Mouse (Mus musculus): ENCODE measurements at regions not wholly inside any gene's neighbourhood (a gene's known extent, or its start where the extent isn't known, plus 50 kb on each side); places are given as distances from the start of the nearest gene placed in this dataset.
"Not testable (repeated sequence)": the region's sequence is repeated elsewhere in the genome, so short reads cannot be mapped to it uniquely, and the experiment has no call there.

DNA sequence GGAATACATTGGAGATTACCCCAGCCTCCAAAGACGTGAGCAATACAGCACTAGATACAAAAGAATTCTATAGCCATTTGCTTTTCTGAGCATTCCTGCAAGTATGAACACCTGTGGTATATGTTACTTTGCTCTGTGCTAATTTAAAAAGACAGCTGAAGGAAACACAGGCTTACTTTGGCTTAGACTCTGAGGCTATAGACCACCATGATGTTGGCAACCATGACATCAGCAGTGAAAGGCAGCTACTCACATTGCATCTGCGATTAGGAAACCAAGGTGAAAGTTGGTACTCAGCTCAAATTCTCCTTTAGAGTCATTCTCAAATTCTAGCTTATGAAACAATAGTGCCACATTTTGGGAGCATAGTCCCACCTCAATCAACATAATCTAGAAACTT is 451.4 kb upstream of the Tbl1xr1 start:
- no peak for DNase-seq (ENCODE audit: low spot score)

GRCm38 (mm10) chr3:21626029-21626428 is 450.4 kb upstream of the Tbl1xr1 start:
- DNase-seq (ENCODE audit: low spot score), result peak; percentile 37

DNA sequence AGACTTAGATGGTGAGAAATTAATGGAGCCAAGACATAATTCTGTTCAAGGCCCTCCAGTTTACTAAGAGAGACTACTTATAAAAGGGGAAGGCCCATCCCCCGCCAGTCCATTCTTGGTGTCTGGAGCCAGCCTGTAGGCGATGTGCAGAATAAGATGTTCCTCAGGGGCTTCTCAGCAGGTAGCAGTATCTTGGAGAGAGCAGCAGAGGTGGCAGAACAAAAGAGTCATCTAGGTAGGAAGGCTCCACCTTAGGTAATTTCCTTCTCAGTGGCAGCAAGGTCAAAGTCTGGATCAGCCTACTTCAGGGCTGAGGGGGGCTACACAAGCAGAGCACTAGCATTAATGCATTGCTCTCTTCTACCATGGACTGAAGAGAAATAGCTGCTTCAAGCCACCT is 449.4 kb upstream of the Tbl1xr1 start:
- DNase-seq (ENCODE audit: low spot score), result not testable (repeated sequence)

- peak; percentile 15 for DNase-seq (ENCODE audit: low spot score)
Measured at GRCm38 (mm10) chr3:21633600-21634221, 442.7 kb upstream of the Tbl1xr1 start.

DNA sequence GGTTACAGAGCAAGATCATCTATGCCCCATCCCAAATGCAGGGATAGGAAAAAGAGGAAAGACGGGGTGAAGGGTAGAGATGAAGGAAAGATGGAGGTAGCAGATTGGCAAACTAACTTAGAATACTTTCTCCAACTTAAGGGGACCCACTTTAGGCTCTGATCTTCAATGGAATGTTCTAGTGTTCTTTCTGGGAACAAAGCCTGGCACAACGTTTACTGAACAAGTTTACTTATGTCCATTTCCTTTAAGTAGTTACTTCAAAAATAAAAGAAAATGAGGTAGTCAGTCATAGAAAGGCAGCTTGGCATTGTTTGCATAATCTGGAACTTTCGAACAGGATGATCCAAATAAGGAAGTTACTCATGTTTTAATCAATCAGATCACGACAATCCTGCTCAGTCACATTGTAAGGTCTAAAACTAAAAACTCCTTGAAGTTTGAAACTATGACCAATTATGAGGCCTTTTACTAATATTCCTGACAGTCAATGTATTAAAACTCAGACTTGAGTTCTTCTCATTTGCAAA is 441.7 kb upstream of the Tbl1xr1 start:
- no peak for DNase-seq (ENCODE audit: low spot score)

DNA sequence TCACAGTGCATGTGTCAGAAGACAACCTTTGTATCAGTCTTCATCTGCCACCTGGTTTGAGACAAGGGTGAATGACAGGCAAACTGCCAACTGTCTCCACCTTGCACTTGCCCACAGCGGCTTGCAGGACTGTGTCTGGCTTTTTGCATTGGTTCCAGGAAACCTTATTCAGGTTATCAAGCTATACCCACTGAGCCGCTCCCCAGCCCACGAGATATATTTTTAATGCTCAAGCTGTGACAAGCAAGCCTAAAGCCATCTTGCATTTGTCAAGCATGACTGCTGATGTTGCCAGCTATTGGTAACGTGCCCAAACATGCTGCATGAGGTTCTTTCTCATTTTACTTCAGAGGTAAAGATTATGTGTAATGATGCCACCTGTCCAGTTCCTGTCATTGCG is 437.6 kb upstream of the Tbl1xr1 start:
- DNase-seq (ENCODE audit: low spot score), result no peak

- DNase-seq (ENCODE audit: low spot score), result no peak
Measured at GRCm38 (mm10) chr3:21639576-21639975, 436.9 kb upstream of the Tbl1xr1 start.

- no peak for DNase-seq (ENCODE audit: low spot score)
Measured at GRCm38 (mm10) chr3:21644086-21644485, 432.4 kb upstream of the Tbl1xr1 start.

GRCm38 (mm10) chr3:21645268-21645667 is 431.2 kb upstream of the Tbl1xr1 start:
- DNase-seq (ENCODE audit: low spot score), result no peak

DNA sequence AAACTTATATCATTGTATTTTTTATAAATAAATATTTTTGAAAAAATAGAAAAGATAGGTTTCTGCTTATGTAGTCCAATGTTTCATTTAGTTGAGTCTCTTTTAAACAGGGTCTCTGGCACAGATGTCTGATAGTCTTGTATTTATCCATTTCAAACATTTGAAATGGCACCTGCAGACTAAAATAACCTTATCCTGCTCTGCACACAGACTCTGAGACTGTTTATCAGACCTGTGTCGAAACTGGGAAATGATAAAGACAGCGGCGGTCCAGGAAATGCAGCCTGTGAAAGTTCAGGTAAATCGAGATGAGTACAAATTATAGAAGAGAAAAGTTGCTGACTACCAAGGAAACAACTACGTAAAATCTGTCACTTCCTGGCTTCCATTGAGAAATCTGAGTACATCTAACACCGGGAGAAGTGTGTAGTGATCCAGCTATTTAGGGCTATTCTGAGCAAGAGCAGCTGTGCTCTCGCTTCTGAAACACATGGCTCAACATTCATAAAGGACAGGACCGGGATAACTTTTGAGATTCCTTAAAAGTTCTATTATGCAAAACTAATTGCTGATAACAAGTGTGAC is 426.5 kb upstream of the Tbl1xr1 start:
- no peak for DNase-seq (ENCODE audit: low spot score)

DNA sequence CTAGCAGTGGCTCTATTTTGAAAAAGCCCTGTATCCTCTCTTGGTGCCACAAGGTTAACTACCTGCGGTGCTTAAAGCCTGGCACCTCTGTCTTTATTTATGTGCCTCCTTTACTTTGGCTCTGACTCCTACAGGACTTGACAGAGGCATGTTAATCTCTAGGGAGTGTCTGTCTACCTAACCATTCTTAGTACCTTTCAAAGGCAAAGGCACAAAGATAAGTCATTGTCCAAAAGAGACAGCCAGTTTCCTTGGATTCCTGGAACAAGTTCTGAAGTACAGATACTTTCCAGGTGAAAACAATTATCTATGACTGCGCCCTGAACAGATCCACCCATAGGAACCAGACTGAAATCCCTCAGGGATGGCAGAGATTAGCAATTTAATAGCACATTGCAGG is 421.2 kb upstream of the Tbl1xr1 start:
- no peak for DNase-seq (ENCODE audit: low spot score)

DNA sequence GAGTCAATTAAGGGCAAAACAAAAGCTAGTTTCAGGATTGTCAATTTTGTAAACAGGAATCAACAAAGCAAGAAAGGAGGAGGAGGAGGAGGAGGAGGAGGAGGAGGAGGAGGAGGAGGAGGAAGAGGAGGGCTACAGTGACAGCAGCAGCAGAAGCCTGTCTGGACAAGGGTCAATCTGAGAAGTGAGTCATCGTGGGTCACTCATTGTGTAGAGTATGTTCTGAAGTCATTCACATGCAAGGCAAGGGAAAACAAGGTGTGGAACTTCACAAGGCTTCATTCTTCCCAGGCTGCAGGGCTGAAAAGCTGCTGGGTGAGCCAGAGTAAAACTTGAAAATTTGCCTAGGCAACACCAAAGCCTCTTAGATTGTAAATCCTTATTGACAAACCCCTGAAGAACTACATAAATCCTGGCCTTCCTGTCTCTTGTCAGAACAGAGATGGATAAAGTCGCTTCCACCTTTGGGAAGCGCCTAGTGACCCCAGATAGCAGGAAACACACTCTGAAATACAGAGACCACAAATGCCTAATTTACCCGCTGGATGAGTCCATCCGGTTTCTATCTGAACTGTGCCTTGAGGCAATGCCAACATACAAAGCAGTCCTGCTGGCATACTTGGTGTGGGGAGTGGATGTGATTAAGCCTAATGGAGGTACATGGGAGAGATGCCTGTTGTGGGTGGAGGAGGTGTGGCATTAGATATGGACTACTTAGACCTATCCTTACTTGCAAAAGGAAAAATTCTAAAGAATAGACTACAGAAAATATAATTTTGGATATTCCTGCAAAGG is 408.9 kb upstream of the Tbl1xr1 start:
- no peak for DNase-seq (ENCODE audit: low spot score)

DNA sequence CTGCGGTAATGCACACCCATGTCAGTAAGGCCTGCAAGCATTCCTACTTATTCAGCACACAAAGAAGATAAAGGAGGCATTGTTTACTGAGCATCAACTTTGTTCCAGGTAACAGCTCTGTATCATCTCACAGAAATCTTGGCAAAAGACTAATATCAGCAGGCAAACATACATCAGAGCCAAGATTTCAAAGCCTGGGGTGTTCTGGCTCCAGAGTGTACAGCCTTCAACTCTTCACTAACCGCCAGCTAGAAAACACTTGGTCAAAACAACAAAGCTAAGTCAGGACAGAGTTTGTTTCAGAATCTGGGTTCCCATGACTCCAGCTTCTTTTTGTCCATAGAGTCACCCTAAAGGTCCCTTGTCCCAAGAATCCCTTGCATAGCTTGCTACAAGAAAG is 404.6 kb upstream of the Tbl1xr1 start:
- no peak for DNase-seq (ENCODE audit: low spot score)

DNA sequence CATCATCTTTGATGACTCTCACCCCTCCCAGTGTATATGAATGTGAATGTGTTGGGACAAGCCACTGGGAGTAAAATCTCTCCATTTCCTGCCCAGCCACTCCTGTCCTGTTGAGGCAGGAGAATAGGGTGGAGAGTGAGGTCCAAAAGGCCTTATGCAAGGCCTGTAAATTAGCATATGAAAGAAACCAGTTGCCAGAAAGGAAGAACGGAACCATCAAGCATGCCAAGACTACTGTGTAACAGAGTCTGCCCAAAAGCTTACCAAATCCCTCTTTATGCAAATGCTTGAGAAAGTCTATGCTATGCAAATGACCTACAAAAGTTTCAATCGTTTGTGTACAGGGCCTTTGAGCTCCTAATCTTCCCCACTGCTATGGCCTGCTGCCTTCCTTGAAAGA is 404.0 kb upstream of the Tbl1xr1 start:
- DNase-seq (ENCODE audit: low spot score), result no peak

DNA sequence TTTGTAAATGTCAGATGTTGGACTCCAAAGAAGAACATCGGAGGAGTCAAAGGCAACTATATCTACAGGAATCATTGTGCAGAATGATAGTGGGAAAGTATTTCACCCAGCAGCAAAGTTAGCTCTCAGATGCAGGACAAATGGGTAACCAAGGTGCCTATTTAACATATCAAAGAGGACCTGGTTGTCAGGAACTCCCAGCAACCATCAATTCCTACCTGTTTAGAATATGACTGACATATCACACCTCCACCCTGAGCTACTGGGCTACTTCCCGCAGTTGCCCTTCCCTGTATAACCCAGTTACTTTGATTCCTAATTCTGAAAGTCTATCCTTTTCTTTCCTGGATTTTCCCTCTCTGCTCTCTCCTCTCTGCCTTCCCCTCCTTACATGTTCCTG is 403.0 kb upstream of the Tbl1xr1 start:
- no peak for DNase-seq (ENCODE audit: low spot score)

- no peak for DNase-seq (ENCODE audit: low spot score)
Measured at GRCm38 (mm10) chr3:21678265-21678664, 398.2 kb upstream of the Tbl1xr1 start.

DNA sequence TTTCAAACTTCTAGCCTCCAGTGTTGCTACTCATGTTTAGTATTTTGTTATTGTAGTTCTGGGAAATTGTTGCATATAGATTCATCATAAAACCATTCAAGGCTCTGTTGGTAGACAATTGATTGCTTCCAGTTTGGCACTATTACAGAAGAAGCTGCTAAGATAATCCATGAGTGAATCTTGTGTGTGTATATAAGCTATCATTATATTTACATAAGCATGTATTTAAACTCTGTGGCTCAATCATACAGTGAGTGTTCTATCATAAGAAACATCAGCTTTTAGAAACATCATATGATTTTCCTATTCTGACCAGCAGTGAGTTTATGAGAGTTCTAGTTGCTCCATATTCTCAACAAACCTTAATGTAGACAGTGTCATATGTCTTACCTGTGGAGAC is 397.7 kb upstream of the Tbl1xr1 start:
- DNase-seq (ENCODE audit: low spot score), result no peak

DNA sequence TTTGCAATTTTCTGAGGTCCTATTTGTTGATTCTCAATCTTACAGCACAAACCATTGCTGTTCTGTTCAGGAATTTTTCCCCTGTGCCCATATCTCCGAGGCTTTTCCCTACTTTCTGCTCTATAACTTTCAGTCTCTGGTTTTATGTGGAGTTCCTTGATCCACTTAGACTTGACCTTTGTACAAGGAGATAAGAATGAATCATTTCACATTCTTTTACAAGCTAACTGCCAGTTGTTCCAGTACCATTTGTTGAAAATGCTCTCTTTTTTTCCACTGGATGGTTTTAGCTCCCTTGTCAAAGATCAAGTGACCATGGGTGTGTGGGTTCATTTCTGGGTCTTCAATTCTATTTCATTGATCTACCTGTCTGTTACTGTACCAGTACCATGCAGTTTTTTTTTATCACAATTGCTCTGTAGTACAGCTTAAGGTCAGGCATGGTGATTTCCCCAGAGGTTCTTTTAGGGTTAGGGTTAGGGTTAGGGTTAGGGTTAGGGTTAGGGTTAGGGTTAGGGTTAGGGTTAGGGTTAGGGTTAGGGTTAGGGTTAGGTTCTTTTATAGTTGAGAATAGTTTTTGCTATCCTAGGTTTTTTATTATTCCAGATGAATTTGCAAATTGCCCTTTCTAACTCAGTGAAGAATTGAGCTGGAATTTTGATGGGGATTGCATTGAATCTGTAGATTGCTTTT is 378.3 kb upstream of the Tbl1xr1 start:
- DNase-seq (ENCODE audit: low spot score), result not testable (repeated sequence)

GRCm38 (mm10) chr3:21699526-21699925 is 376.9 kb upstream of the Tbl1xr1 start:
- DNase-seq (ENCODE audit: low spot score), result no peak

- no peak for DNase-seq (ENCODE audit: low spot score)
Measured at GRCm38 (mm10) chr3:21700326-21700725, 376.1 kb upstream of the Tbl1xr1 start.

GRCm38 (mm10) chr3:21726747-21727505 is 349.5 kb upstream of the Tbl1xr1 start:
- no peak for DNase-seq (ENCODE audit: low spot score)

GRCm38 (mm10) chr3:21728019-21728418 is 348.4 kb upstream of the Tbl1xr1 start:
- DNase-seq (ENCODE audit: low spot score), result no peak

Measured in layer of hippocampus, adult 11-12 months (tissue).